Mouse (Mus musculus): Measurements from ENCODE around the gene Cmss1.

Cmss1 gene

GRCm38 (mm10) chr16:57301512-57302115 lies 305.1 kb downstream of the Cmss1 start:
- DNase-seq (ENCODE audit: low read depth, low spot score) = no peak

- no peak for DNase-seq (ENCODE audit: low read depth, low spot score)
These were observed 311.3 kb downstream of the Cmss1 start for GRCm38 (mm10) chr16:57295216-57295934.

- DNase-seq (ENCODE audit: low read depth, low spot score) = no peak
These were observed 313.9 kb downstream of the Cmss1 start, which contains the start of gene Tmem30c for GRCm38 (mm10) chr16:57292765-57293164. TSS of gene Tmem30c (minus strand) at chr16:57292865.

- no peak for DNase-seq (ENCODE audit: low read depth, low spot score)
These were observed 314.4 kb downstream of the Cmss1 start for GRCm38 (mm10) chr16:57292296-57292695.

- no peak for DNase-seq (ENCODE audit: low read depth, low spot score)
These were observed 315.0 kb downstream of the Cmss1 start for GRCm38 (mm10) chr16:57291696-57292095.

- DNase-seq (ENCODE audit: low read depth, low spot score) = no peak
These were observed 325.2 kb downstream of the Cmss1 start for GRCm38 (mm10) chr16:57281417-57281816.

- DNase-seq (ENCODE audit: low read depth, low spot score) = no peak
These were observed 326.1 kb downstream of the Cmss1 start for GRCm38 (mm10) chr16:57280221-57281217.

GRCm38 (mm10) chr16:57278976-57279626 lies 327.6 kb downstream of the Cmss1 start:
- no peak for DNase-seq (ENCODE audit: low read depth, low spot score)

GRCm38 (mm10) chr16:57269751-57270150 lies 336.9 kb downstream of the Cmss1 start:
- DNase-seq (ENCODE audit: low read depth, low spot score) = no peak

GRCm38 (mm10) chr16:57268058-57268841 lies 338.4 kb downstream of the Cmss1 start:
- no peak for DNase-seq (ENCODE audit: low read depth, low spot score)

- DNase-seq (ENCODE audit: low read depth, low spot score) = no peak
These were observed 339.6 kb downstream of the Cmss1 start for GRCm38 (mm10) chr16:57267068-57267467.

GRCm38 (mm10) chr16:57260152-57260551 lies 346.5 kb downstream of the Cmss1 start:
- no peak for DNase-seq (ENCODE audit: low read depth, low spot score)

GRCm38 (mm10) chr16:57259356-57260083 lies 347.1 kb downstream of the Cmss1 start:
- no peak for DNase-seq (ENCODE audit: low read depth, low spot score)
